Mouse (Mus musculus) thymus, postnatal 10 days (tissue): ENCODE measurements at regions not wholly inside any gene's neighbourhood (a gene's known extent, or its start where the extent isn't known, plus 50 kb on each side); places are given as distances from the start of the nearest gene placed in this dataset.

Experiments
- DNase-seq, 2 experiments: peaks; one replicate each; pipeline ENCODE4 v3.0.0; 2021; ENCODE audit warnings: low spot score in 2 of 2

- DNase-seq, result no peak
These were observed 58.6 kb upstream of the Vgll2 start for GRCm38 (mm10) chr10:51963671-51964070.

GRCm38 (mm10) chr10:51970113-51970512 lies 52.2 kb upstream of the Vgll2 start:
- no peak for DNase-seq
